Mouse (Mus musculus): ENCODE data around the gene Mmd2. TPM values are rescaled to one million over a fixed set of nuclear protein-coding genes. Genes with fewer than 3 reads are reported as not detected.
A peak's percentile ranks its signal among the peaks of the same experiment; 100 is the strongest.

Gene Mmd2
- total RNA-seq, 2 experiments from 2014 or later, result not detected

GRCm38 (mm10) chr5:142614513-142614912 lies 5.9 kb upstream of the Mmd2 start:
- no peak for ATAC-seq (replicated peaks; ENCODE audit: low FRiP score, poor library complexity, severe bottlenecking)

- ATAC-seq (replicated peaks; ENCODE audit: low FRiP score, poor library complexity, severe bottlenecking), result no peak
Measured at GRCm38 (mm10) chr5:142610362-142610761, 1.8 kb upstream of the Mmd2 start.

GRCm38 (mm10) chr5:142608989-142609325 lies 357 bp upstream of the Mmd2 start:
- no peak for ATAC-seq (replicated peaks; ENCODE audit: low FRiP score, poor library complexity, severe bottlenecking)

GRCm38 (mm10) chr5:142605288-142605687 lies 3.3 kb downstream of the Mmd2 start:
- no peak for ATAC-seq (replicated peaks; ENCODE audit: low FRiP score, poor library complexity, severe bottlenecking)

- ATAC-seq (replicated peaks; ENCODE audit: low FRiP score, poor library complexity, severe bottlenecking), result no peak
Measured at GRCm38 (mm10) chr5:142604379-142604778, 4.2 kb downstream of the Mmd2 start.

- no peak for ATAC-seq (replicated peaks; ENCODE audit: low FRiP score, poor library complexity, severe bottlenecking)
Measured at GRCm38 (mm10) chr5:142597648-142598390, 10.8 kb downstream of the Mmd2 start.

GRCm38 (mm10) chr5:142596723-142597122 lies 11.9 kb downstream of the Mmd2 start:
- ATAC-seq (replicated peaks; ENCODE audit: low FRiP score, poor library complexity, severe bottlenecking), result no peak

GRCm38 (mm10) chr5:142595698-142596097 lies 12.9 kb downstream of the Mmd2 start:
- ATAC-seq (replicated peaks; ENCODE audit: low FRiP score, poor library complexity, severe bottlenecking), result no peak

GRCm38 (mm10) chr5:142590953-142591616 lies 17.5 kb downstream of the Mmd2 start:
- ATAC-seq (replicated peaks; ENCODE audit: low FRiP score, poor library complexity, severe bottlenecking), result no peak

GRCm38 (mm10) chr5:142583616-142584126 lies 24.9 kb downstream of the Mmd2 start:
- no peak for ATAC-seq (replicated peaks; ENCODE audit: low FRiP score, poor library complexity, severe bottlenecking)

GRCm38 (mm10) chr5:142581517-142581916 lies 27.1 kb downstream of the Mmd2 start:
- no peak for ATAC-seq (replicated peaks; ENCODE audit: low FRiP score, poor library complexity, severe bottlenecking)

GRCm38 (mm10) chr5:142578192-142578591 lies 30.4 kb downstream of the Mmd2 start:
- ATAC-seq (replicated peaks; ENCODE audit: low FRiP score, poor library complexity, severe bottlenecking), result no peak

- no peak for ATAC-seq (replicated peaks; ENCODE audit: low FRiP score, poor library complexity, severe bottlenecking)
Measured at GRCm38 (mm10) chr5:142576832-142577231, 31.8 kb downstream of the Mmd2 start.

GRCm38 (mm10) chr5:142574323-142575057 lies 34.1 kb downstream of the Mmd2 start:
- ATAC-seq (replicated peaks; ENCODE audit: low FRiP score, poor library complexity, severe bottlenecking), result no peak

- ATAC-seq (replicated peaks; ENCODE audit: low FRiP score, poor library complexity, severe bottlenecking), result no peak
Measured at GRCm38 (mm10) chr5:142564606-142565005, 44.0 kb downstream of the Mmd2 start.

GRCm38 (mm10) chr5:142560261-142560660 lies 48.3 kb downstream of the Mmd2 start:
- ATAC-seq (replicated peaks; ENCODE audit: low FRiP score, poor library complexity, severe bottlenecking), result no peak

GRCm38 (mm10) chr5:142557397-142558067 lies 51.1 kb downstream of the Mmd2 start:
- ATAC-seq (replicated peaks; ENCODE audit: low FRiP score, poor library complexity, severe bottlenecking), result peak; percentile 81

- ATAC-seq (replicated peaks; ENCODE audit: low FRiP score, poor library complexity, severe bottlenecking), result no peak
Measured at GRCm38 (mm10) chr5:142556721-142557120, 51.9 kb downstream of the Mmd2 start.

- no peak for ATAC-seq (replicated peaks; ENCODE audit: low FRiP score, poor library complexity, severe bottlenecking)
Measured at GRCm38 (mm10) chr5:142555866-142556265, 52.7 kb downstream of the Mmd2 start.
